Mouse (Mus musculus) liver, embryonic 14.5 days (tissue): ENCODE measurements around the gene Akr1c19.

Experiments used
- CTCF ChIP-seq: IDR thresholded peaks from 2 replicates; pipeline ENCODE4 v1.5.1; 2016; ENCODE audit warnings: antibody characterized with exemption, low read depth, control low read depth
- EP300 ChIP-seq: IDR thresholded peaks from 2 replicates; pipeline ENCODE4 v1.6.1; 2016; ENCODE audit warnings: antibody characterized with exemption, low read depth

DNA sequence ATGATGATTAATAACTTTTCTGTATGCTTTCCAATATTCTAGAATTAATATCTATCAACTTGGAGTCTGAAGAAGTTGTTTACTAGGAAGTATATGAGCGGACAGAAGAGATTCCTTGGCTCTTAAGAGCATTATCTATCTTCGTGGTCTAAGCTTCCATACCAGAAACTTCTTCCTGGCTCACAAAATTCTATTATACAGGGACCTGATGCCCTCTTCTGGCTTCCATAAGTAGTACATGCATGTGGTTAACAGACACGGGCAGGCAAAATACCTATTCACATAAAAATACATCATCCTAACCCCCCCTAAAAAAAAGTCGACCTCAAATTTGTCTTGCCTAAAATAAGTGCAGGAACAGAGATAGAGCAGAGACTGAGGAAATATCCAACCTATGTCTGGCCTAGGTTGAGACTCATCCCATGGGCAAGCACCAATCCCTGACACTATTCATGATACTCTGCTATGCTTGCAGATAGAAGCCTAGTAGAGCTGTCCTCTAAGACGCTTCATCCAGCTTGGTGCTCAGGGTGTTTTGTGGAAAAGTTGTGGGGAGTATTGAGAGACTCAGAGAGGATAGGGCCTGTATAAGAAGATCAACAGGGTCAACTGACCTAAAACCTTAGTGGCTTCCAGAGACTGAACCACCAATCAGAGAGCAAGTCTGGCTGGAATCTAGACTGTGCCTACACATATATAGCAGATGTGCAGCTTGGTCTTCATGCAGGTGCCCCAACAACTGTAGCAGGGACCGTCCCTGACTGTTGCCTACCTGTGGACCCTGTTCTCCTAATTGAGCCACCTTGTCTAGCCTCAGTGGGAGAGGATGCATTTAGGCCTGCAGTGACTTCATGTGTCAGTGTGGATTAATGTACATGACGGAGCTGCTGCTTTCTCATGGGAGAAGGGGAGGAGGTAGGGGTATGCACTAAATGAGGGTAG lies 53.2 kb downstream of the Akr1c19 start:
- TF ChIP-seq CTCF (peak; percentile 18; the same call in 1 of the 2 replicates), EP300 (no peak)
